Mouse (Mus musculus) forebrain, embryonic 15.5 days (tissue): ENCODE results near the gene Vdac2. TPM values are rescaled to one million over a fixed set of nuclear protein-coding genes. Genes with fewer than 3 reads are reported as not detected.

ENCODE experiments used
- ATAC-seq: fragments of 200-750 bp; cut with Nextera tagmentation; replicated peaks from 2 replicates; pipeline ENCODE4 v1.8.0; 2017; ENCODE audit warnings: mild to moderate bottlenecking, moderate TSS enrichment, moderate library complexity
- H3K27ac ChIP-seq: fragments of 300-500 bp; sonication (generic); replicated peaks from 2 replicates; pipeline ENCODE4 v1.5.1; 2015; ENCODE audit warnings: mild to moderate bottlenecking, inconsistent platforms
- H3K27me3 ChIP-seq: fragments of 300-500 bp; sonication (generic); 2 replicates; pipeline ENCODE4 v1.6.1; 2015; ENCODE audit warnings: inconsistent platforms
- H3K36me3 ChIP-seq: fragments of 300-500 bp; sonication (generic); 2 replicates; pipeline ENCODE4 v1.6.1; 2015; ENCODE audit warnings: mild to moderate bottlenecking, inconsistent platforms
- H3K4me1 ChIP-seq: fragments of 300-500 bp; sonication (generic); 2 replicates; pipeline ENCODE4 v1.6.1; 2015; ENCODE audit warnings: inconsistent platforms
- H3K4me2 ChIP-seq: fragments of 300-500 bp; sonication (generic); replicated peaks from 2 replicates; pipeline ENCODE4 v1.6.1; 2015; ENCODE audit warnings: mild to moderate bottlenecking, inconsistent platforms
- H3K4me3 ChIP-seq: fragments of 300-500 bp; sonication (generic); 2 replicates; pipeline ENCODE4 v1.5.1; 2015; ENCODE audit warnings: mild to moderate bottlenecking, inconsistent platforms
- H3K9ac ChIP-seq: fragments of 300-500 bp; sonication (generic); replicated peaks from 2 replicates; pipeline ENCODE4 v1.6.1; 2015; ENCODE audit warnings: mild to moderate bottlenecking, inconsistent platforms
- H3K9me3 ChIP-seq: fragments of 300-500 bp; sonication (generic); 2 replicates; pipeline ENCODE4 v1.6.1; 2016; ENCODE audit warnings: inconsistent platforms
- WGBS: fragments of 180-500 bp; shearing (Covaris S2); methylation state at CpG from one replicate; pipeline ENCODE4 v1.1.7; 2015; ENCODE audit warnings: mixed read lengths; 5-methylcytosine and 5-hydroxymethylcytosine counted together
- polyA plus RNA-seq: library from polyadenylated mRNA; unstranded; fragments of >200 nt; fragmentation: Nextera tagmentation; extraction: Ambion mirVana; gene quantifications from 2 replicates; pipeline ENCODE4 v1.2.1, GENCODE M21; 2015

Gene Vdac2
- polyA plus RNA-seq, 1 experiment from 2014 or later = 250 TPM

GRCm38 (mm10) chr14:21822307-21822706, 2.7 kb upstream of the Vdac2 start:
- Histone ChIP-seq H3K4me1 (no peaks in the 10 kb centered on the region), H3K27ac (no peak overlapping the region), H3K4me3 (no peak overlapping the region), H3K9ac (no peak overlapping the region), H3K36me3 (no peaks in the 10 kb centered on the region), H3K27me3 (no peaks in the 10 kb centered on the region), H3K9me3 (no peaks in the 10 kb centered on the region), H3K4me2 (no peak overlapping the region)
- ATAC-seq = no peak
- 48% methylated on average over 7 of the region's 7 CpGs for WGBS

GRCm38 (mm10) chr14:21822795-21823374, 2.2 kb upstream of the Vdac2 start:
- Histone ChIP-seq H3K9ac (no peak overlapping the region), H3K4me2 (no peak overlapping the region), H3K9me3 (no peaks in the 10 kb centered on the region), H3K27me3 (no peaks in the 10 kb centered on the region), H3K27ac (no peak overlapping the region), H3K36me3 (no peaks in the 10 kb centered on the region), H3K4me3 (no peak overlapping the region), H3K4me1 (no peaks in the 10 kb centered on the region)
- ATAC-seq = no peak
- WGBS = 63% methylated on average over 7 of the region's 7 CpGs

GRCm38 (mm10) chr14:21823897-21824296, 1.1 kb upstream of the Vdac2 start:
- Histone ChIP-seq H3K9ac (no peak overlapping the region), H3K27me3 (no peaks in the 10 kb centered on the region), H3K36me3 (no peaks in the 10 kb centered on the region), H3K9me3 (no peaks in the 10 kb centered on the region), H3K4me2 (no peak overlapping the region), H3K4me3 (no peak overlapping the region), H3K27ac (no peak overlapping the region), H3K4me1 (no peaks in the 10 kb centered on the region)
- no peak for ATAC-seq
- 89% methylated on average over 7 of the region's 7 CpGs for WGBS

- Histone ChIP-seq H3K9ac (no peak overlapping the region), H3K9me3 (no peaks in the 10 kb centered on the region), H3K4me3 (no peak overlapping the region), H3K4me1 (peaks cover 5% of the 10 kb centered on the region), H3K27me3 (no peaks in the 10 kb centered on the region), H3K27ac (no peak overlapping the region), H3K4me2 (no peak overlapping the region), H3K36me3 (no peaks in the 10 kb centered on the region)
- 74% methylated on average over 9 of the region's 9 CpGs for WGBS
- no peak for ATAC-seq
Observed at GRCm38 (mm10) chr14:21825786-21826491, 901 bp downstream of the Vdac2 start.

- Histone ChIP-seq H3K27ac (peak overlapping the region; percentile 88), H3K9ac (peak overlapping the region; percentile 82), H3K27me3 (no peaks in the 10 kb centered on the region), H3K9me3 (no peaks in the 10 kb centered on the region), H3K36me3 (peaks cover 8% of the 10 kb centered on the region), H3K4me2 (peak overlapping the region; percentile 75), H3K4me3 (peak overlapping the region; percentile 85), H3K4me1 (peaks cover 23% of the 10 kb centered on the region)
- 1% methylated on average over 72 of the region's 73 CpGs for WGBS
- ATAC-seq = peak; percentile 98
Observed at GRCm38 (mm10) chr14:21830876-21831767, 6.1 kb downstream of the Vdac2 start.

- no peak; the same call in 1 of the 2 replicates for ATAC-seq
- H3K4me3 ChIP-seq = peak overlapping the region; percentile 85
- no peaks in the 10 kb centered on the region for H3K27me3 ChIP-seq
- H3K36me3 ChIP-seq = peaks cover 14% of the 10 kb centered on the region
- WGBS = under 1% methylated on average over 28 of the region's 28 CpGs
- peaks cover 23% of the 10 kb centered on the region for H3K4me1 ChIP-seq
- H3K9me3 ChIP-seq = no peaks in the 10 kb centered on the region
- H3K9ac ChIP-seq = peak overlapping the region; percentile 82
- H3K4me2 ChIP-seq = peak overlapping the region; percentile 75
- H3K27ac ChIP-seq = peak overlapping the region; percentile 88; the same call in 1 of the 2 replicates
Observed at GRCm38 (mm10) chr14:21831830-21832403, 6.9 kb downstream of the Vdac2 start.

GRCm38 (mm10) chr14:21838336-21839017, 13.4 kb downstream of the Vdac2 start:
- WGBS = 81% methylated on average over 8 of the region's 8 CpGs
- Histone ChIP-seq H3K27me3 (no peaks in the 10 kb centered on the region), H3K4me3 (no peak overlapping the region), H3K4me1 (peaks cover 6% of the 10 kb centered on the region), H3K9ac (no peak overlapping the region), H3K27ac (no peak overlapping the region), H3K9me3 (no peaks in the 10 kb centered on the region), H3K4me2 (no peak overlapping the region), H3K36me3 (peaks cover 73% of the 10 kb centered on the region)
- no peak for ATAC-seq

GRCm38 (mm10) chr14:21841819-21842592, 17.0 kb downstream of the Vdac2 start:
- peak overlapping the region; percentile 49 for H3K27ac ChIP-seq
- WGBS = 81% methylated on average over 5 of the region's 5 CpGs
- ATAC-seq = peak; percentile 54

GRCm38 (mm10) chr14:21843263-21843662, 18.2 kb downstream of the Vdac2 start:
- peak overlapping the region; percentile 49; the same call in 1 of the 2 replicates for H3K27ac ChIP-seq
- no peaks in the 10 kb centered on the region for H3K9me3 ChIP-seq
- no peak overlapping the region for H3K4me2 ChIP-seq
- no peak overlapping the region for H3K9ac ChIP-seq
- peaks cover 20% of the 10 kb centered on the region for H3K4me1 ChIP-seq
- peaks cover 78% of the 10 kb centered on the region for H3K36me3 ChIP-seq
- H3K4me3 ChIP-seq = no peak overlapping the region
- ATAC-seq = no peak
- no peaks in the 10 kb centered on the region for H3K27me3 ChIP-seq
- WGBS = 79% methylated on average over 6 of the region's 6 CpGs

More at GRCm38 (mm10) chr14:21841819-21842592, 17.0 kb downstream of the Vdac2 start:
- H3K36me3 ChIP-seq = peaks cover 91% of the 10 kb centered on the region
- H3K4me2 ChIP-seq = no peak overlapping the region
- no peaks in the 10 kb centered on the region for H3K9me3 ChIP-seq
- H3K4me1 ChIP-seq = peaks cover 7% of the 10 kb centered on the region
- no peak overlapping the region for H3K9ac ChIP-seq
- no peaks in the 10 kb centered on the region for H3K27me3 ChIP-seq
- H3K4me3 ChIP-seq = no peak overlapping the region

GRCm38 (mm10) chr14:21846827-21847380, 21.9 kb downstream of the Vdac2 start:
- no peaks in the 10 kb centered on the region for H3K27me3 ChIP-seq
- H3K4me3 ChIP-seq = peak overlapping the region; percentile 65
- peak overlapping the region; percentile 70; the same call in 1 of the 2 replicates for H3K27ac ChIP-seq
- peaks cover 45% of the 10 kb centered on the region for H3K36me3 ChIP-seq
- H3K9me3 ChIP-seq = no peaks in the 10 kb centered on the region
- 0 out of 2 replicates have a peak overlapping the region, but pooled peaks have one; percentile 70 for H3K9ac ChIP-seq
- H3K4me2 ChIP-seq = peak overlapping the region; percentile 100
- H3K4me1 ChIP-seq = peaks cover 21% of the 10 kb centered on the region
- 21% methylated on average over 10 of the region's 10 CpGs for WGBS
- no peak for ATAC-seq
